Mouse (Mus musculus): ENCODE measurements around the gene Tceal9.
"Not testable (repeated sequence)": the region's sequence is repeated elsewhere in the genome, so short reads cannot be mapped to it uniquely, and the experiment has no call there.

Tceal9 gene

DNA sequence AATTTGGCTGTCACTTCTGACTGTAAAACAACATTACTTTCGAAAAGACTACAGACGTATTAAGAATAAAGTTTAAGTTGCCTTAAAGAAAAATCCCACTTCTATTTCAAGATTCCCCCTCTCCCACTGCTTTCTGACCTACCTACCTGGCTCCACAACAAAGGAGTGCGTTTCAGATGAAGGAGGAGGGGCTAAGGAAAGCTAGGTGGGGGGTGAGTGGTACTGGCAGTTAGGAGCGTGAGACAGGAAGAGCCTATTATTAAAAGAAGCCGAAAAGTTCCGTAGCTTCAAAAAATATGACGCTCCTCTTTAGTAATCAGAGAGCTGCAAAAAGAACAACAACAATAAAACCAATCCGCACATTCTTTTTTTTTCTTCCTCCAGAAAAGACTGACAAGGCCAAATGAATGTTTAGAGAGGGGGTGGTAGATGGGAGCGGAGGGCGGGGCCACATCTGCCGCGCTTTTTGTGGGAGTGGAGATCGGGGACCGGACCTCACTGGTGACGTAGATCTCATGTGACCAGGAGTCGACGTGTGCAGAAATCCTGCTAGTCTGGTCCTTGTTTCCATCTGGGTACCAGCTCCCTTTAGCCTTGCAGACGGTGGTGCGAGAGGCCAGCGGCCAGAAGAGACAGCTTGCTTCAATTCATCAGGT, at the start of gene Tceal9:
Gene Tceal9 (plus strand): TSS at position 506 of the 656 bp plus-strand sequence.
- peak; percentile 87 for DNase-seq

DNA sequence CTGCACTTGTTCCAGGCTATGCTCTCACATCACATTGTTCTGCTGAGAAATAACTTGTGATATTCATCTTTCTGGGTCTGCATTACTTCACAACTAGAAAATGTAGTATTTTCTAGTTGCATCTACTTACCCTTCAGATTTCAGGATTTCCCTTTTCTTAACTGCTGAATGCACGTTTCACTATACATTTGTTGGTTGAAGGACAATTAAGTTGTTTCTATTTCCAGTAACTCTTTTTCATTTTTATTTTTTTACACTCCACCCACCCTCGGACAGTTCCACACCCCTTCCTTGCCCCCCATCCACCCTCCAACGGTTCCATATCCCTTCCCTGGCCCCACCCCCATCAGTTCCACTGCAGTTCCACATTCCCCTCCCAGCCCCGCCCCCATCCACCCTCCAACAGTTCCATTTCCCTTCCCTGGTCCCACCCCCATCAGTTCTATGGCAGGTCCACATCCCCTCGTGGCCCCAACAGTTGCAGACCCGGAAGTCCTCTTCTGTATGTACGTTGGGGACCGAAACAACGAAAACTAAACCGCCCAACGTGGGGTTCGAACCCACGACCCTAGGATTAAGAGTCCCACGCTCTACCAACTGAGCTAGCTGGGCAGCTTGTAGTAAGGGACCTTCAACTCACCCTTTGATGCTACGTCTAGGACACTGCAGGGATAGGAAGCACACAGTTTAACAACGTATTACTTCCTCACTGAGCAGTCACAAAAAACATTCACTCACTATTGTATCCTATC, 49.5 kb upstream of the Tceal9 start:
- DNase-seq = no peak

DNA sequence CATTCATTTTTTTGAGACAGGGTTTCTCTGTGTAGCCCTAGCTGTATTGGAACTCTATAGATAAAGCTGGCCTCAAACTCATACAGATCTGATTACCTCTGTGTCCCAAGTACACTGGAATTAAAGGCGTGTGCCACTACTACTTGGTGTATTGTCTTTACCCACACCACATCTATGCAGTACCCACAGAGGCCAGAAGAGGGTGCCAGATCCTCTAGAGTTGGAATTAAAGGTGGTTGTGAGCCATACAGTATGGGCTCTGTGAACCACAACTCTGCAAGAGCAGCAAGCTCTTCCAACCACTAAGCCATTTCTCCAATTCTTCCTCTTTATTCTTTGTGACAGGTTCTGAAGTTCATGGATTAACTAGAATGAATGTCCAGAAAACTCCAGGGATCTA, 48.0 kb upstream of the Tceal9 start:
- DNase-seq = peak; percentile 69

DNA sequence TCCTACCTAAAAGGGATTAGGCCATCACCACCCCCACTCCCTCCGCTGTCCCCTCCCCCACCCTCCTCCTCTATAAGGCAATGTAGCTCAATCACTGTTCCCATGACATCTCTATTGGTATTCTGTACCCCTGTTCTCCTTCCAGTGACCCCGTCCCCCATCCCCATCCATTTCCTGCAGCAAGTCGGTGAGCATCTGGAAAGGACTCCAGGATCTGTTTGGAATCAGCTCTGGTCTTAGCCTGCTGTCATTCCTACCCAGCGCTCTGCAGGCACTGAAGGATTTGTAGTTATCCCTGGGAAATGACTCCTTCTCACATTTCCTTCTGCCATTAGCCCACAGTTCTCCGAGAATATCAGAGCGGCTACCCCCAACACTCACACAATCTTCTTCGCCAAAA, 41.6 kb upstream of the Tceal9 start:
- DNase-seq = no peak

DNA sequence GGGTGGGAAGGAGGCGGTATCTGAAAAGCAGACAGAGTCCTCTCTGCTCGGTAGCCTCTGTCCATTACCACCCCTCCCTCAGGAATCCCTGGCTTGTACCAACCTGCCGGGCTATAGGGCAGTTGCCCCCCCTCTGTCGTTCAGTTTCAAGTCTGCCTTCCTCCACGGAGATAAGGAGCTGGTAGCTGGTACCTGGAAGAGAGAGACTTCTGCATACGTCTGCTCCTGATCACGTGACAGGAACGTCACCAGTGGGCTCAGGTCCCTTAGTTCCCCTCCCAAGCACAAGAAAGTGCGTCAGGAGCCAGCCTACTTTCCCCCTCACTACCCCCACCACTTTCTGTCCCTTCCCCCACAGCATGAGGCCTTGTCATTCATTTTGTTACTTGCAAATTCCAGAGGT, 41.2 kb upstream of the Tceal9 start, which contains the start of gene Tceal5:
Gene Tceal5 (minus strand): TSS at position 213 of the 403 bp plus-strand sequence.
- peak; percentile 12 for DNase-seq

DNA sequence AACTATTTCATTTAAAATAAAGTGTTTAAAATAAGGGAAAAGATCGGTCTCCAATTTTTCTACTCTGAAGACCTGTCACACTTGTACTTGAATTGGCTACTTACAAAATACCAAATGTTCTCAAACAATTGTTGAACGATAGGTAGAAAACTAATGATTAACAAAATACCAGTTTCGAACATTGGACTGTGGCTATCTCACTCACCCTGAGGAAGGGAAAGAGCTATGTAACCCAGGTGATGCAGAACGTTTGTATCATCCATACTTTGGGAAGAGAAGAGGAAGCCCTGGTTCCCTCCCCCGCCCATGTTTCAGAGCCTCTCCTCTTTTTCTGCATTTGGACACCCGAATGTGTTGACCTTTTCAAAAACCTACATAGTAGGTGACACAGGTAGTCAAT, 40.5 kb upstream of the Tceal9 start:
- no peak for DNase-seq

DNA sequence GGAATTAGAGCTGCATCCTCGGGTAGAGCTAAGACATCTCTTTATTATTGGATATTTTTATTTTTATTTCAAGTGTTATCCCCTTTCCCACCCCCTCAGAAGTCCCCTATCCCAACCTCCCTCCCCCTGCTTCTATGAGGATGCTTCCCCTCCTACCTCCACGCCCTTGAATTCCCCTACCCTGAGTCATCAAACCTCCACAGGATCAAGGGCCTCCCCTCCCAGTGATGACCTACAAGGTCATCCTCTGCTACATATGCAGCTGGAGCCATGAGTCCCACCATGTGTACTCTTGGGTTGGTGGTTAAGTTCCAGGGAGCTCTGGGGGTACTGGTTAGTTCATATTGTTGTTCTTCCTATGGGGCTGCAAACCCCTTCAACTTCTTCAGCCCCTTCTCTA, 31.5 kb upstream of the Tceal9 start:
- DNase-seq = no peak

DNA sequence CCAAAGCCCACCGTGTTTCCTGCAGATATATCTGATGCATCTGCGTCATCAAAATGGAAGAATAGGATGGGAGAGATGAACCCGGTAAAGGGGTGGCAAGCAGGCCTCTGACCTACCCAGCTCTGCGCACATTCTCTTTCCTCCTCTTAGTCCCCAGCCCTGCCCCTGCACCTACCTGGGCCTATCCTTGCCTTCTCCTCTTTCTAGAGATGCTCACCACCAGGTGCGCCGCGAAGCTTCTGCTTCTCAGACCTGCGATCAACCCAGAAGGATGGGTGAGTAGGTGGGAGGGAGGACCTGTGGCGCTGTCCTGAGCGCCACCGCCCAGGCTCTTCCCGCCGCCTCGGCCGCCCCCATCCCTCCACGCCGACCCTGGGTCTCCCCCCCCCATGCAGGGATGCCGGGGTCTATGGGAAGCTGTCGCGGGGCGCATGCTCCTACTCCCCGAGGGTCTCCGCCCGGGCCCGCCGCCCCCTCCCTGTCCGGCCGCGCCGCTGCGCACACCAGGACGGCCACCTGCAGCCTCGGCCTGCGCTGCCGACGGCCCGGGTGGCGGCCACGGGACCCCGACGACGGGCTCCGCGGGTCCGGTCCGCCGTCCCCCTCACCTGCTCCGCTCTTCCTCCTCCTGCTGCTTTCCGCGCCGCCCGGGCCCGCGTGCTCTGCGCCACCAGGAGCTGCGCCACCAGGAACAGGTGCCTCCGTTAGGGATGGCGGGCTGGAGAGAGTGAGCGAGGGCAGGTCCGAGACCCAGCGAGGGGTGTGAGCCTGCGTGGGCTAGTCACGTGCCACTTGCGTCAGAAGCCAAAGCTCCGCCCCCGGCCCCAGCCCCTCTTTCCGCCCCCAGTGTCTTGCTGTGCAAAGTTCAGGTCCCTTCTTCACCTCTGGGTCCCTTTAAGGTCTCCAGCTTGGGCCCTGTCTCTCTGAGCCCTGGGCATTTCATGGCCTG, 29.9 kb upstream of the Tceal9 start, which contains the start of the genes Tceal7 and Bex1:
Gene Tceal7 (plus strand): TSS at position 51 of the 949 bp plus-strand sequence.
Gene Bex1 (minus strand): TSS at position 785 of the 949 bp plus-strand sequence.
- DNase-seq = not testable (repeated sequence)

DNA sequence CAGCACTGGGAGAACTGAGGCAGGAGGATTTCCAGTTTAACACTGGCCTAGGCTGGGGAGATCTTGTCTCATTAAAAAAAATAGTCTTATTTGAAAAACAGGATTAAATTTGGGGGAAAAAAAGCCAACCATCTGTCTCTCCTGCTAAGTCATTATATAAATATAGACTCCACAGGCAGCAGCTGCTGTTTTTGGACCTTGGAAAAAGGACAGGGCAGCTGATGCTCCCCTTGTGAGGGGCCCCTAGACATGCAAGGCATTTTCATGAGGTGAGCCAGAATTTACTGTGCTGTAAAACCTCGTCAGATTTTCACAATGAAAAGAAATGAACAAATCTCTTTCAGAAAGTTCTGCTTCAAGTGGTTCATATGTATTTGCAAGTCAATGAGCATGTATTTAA, 28.6 kb upstream of the Tceal9 start:
- DNase-seq = no peak

DNA sequence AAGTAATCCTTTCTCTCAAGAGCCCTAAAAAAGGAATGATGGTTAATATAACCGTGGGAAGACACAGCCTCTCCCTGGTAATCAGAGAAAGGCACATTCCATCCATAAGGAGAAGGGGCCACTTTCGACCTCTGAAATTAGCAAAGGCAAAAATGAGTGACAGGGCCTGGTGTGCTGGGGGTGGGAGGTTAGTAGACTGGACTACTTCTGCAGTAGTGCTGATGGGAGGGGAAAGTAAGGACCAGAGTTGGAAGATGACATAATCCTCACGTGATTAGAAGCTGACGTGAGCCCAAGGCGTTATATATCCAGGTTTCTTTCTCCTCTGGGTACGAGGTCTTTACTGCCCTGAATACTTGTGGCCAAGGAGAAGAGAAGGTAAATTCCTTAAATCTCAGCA, 21.2 kb upstream of the Tceal9 start:
- DNase-seq = no peak

DNA sequence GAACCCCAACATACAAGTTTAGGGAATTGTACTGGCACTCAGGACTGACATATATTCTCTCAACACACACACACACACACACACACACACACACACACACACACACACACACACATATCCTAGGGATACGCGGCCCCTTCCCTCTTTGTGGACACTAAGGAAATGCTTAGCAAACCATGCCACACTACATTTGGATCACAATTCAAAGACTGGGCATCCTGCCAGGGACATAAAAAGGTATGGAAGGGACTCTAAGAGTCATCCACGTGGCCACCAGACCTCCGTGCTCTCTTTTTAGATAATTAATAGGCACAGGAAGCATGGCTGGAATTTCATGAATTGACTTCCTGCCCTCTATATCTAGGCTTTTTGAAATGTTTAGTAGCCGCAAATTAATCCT, 17.1 kb upstream of the Tceal9 start:
- no peak for DNase-seq

DNA sequence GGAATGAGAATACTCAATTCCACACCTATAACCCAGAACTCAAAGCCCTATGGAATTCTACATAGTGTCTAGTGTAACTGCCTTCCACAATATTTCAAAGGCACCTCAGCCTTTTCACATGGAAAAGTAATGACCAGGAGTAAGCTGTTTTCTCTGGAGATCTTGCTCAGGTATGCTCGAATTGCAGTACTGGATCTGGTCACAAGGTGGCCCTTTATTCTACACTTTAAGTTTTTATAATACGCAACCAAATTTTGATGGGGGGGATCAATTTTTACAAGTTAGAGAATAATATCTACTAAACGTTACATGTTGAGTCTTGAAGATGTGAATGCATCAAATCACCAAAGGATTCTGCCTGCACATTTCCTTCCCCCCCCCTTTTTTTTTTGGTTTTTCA, 6.8 kb upstream of the Tceal9 start:
- peak; percentile 71 for DNase-seq

DNA sequence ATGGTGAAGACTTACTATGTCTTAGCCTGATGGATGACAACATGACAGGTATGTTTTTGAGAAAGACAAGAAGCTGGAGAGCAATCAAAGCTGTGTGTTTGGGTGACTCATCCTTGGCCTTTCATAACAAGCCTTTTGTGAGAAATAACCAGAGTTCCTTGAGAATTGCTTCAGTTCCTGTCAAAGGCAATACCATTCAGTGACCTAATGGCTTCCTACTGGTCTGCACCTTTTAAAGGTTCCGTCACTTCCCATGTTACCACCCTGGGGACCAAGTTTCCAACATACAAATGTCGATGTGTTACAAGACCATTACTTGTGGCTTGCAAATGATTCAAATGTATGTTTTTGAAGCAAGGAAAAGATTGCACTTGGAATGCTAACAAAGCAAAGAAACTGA, 1.7 kb upstream of the Tceal9 start:
- no peak for DNase-seq

DNA sequence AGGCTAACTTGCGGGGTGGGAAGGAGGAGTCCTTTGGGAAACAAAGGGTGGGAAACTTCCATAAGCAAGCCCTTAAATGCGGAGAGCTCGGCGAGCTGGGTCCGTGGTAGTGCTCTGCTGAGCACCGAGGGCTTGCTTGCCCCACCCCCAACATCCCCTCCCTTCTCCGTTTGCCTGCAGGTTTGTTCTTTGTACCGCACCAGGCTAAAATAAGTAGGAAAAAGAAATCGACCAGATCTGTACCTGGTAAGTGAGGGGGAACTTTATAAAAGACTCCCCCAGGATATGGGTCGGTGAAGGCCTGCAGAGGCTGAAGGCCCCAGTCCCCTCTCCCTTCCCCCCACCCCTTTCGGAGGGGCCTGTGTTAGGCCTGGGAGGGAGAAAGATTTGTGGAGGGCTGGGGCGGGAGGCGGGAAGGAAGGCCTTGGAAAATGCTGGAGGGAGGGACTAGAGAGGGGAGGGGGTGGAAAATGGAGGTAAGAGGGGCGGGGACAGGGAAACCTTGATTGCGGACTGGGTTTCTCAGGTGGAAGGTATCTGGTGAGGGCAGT, 717 bp downstream of the Tceal9 start:
- peak; percentile 22 for DNase-seq

DNA sequence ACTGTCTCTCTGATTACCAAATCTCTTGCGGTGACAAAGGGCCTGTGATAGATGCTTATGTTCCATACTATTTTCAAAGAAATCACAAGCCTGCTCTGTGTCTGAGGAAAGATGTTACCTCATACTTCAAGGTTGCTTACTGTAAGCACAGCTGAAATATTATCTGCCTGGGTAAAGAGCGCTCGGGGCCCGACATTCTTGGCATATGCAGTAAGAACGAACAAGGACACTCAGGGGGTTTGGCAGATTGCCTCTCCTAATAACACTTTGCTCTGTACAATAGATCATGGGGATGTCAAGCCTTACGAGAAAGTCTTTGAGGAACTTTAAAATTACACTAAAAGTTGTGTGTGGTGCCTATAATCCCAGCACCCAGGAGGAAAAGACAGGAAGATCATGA, 3.9 kb downstream of the Tceal9 start:
- DNase-seq = peak; percentile 62

DNA sequence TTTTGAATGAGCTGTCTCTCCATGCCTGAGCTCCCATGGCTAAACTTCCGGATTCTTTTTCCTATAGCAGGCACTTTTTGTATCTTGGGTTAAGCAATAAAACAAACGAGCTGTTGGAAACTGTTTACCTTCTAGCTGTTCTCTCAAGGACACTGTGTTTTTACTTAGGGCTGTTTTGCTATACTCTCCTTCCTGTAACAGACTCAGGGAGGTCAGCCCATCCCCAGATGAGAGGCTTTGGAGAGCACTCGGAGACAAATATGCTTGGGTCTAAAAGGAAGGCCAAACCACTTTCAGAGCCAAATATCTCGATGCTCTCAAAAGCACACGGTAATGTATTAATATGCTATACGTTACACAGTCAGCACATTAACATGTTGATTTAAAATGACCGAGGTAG, 4.8 kb downstream of the Tceal9 start:
- peak; percentile 54 for DNase-seq

DNA sequence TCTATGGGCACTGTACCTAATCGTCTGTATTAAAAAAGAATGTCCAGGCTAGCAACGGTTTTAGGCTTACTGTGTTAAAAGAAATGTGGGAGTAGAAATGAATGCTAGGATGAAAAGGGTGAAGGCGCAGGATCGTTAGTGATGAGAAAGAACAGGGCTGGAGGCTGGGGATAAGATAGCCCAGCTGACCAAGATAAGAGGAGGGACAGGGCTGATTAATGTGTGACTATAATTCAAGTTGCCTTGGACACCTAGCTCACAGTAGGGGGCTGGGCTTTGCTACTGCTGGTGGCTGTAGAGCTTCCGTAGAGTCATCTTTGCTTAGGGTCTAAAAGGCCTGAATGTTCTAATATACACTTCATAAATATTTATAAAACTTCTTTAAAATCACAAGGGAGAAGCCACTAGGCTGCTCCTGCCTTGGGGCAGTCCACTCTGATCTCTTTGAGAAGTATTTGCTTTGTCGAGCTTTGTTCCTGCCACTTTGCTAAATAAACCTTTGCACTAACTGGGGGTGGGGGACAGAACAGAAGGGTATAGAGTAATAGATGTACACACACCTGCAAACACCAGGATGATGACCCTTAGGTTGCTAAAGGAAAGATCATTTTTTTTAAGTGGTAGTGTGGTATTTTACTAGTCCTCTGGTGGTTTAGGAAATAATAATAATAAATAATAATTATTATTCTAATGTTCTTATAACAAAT, 7.3 kb downstream of the Tceal9 start:
- no peak for DNase-seq

DNA sequence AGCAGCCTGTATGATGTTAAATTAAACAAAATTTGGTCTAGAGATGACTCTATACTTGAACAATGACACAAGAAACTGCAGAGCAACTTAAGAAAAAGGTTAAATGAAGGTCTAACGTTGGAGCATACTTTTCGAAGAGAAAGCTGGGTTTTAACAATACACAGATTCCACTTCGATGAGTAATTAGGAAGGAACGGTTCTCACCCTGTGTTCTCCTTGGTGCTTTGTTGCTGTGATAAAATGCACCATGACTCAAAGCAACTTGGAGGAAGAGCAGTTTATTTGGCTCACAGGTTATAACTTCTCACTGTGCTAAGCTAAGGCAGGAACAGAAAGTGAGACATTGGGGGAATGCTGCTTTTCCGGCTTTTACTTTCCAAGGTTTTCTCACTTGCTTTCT, 22.8 kb downstream of the Tceal9 start:
- DNase-seq = no peak

DNA sequence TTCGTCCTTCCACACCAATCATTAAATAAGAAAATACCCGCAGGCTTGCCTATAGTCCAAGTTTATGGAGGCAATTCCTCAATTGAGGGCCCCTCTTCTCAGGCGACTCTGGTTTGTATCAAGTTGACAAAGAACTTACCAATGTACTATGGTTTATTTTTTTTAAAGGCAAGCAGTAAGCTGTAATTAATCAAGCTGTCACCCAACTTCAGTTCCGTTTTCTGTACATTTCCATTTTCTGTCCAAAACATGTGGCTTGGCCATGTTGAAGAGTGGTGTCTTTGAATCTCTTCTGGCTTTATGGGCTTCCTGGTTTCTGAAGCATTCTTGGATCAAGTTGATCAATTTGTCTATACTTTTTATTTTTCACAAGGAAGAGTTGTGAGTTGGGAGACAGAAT, 23.3 kb downstream of the Tceal9 start:
- DNase-seq = no peak

DNA sequence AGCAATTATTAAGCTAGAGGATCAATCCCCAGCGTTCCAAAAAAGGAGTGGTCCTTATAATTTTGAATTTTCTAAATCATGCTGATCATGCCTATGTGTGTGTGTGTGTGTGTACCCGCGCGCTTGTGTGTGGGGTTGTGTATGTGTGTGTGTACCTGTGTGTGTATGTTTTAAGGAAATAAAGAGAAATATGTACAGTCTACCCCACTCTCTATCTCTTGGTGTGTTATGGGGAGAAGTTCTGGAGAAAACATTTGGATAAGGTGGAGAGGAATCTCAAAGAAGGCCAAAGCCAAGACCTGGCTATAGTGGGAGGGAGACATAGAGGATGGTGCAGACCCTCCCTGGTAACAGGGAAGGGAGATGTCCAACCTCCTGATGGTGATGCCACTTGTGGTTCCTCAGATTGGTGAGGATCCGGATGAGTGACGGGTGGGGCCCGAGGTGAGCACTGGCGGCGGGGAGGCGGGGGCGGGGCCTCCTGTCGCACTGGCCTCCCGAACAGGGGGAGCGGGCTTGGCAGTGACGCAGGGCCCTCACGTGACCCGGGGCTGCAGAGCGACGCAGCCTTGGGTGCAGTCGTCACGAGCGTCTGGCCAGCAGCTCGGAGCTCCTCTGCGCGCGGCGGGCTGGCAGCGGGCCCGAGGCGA, 25.0 kb downstream of the Tceal9 start, which contains the start of gene Bex3:
Gene Bex3 (plus strand): TSS at position 511 of the 650 bp plus-strand sequence.
- DNase-seq = peak; percentile 53

DNA sequence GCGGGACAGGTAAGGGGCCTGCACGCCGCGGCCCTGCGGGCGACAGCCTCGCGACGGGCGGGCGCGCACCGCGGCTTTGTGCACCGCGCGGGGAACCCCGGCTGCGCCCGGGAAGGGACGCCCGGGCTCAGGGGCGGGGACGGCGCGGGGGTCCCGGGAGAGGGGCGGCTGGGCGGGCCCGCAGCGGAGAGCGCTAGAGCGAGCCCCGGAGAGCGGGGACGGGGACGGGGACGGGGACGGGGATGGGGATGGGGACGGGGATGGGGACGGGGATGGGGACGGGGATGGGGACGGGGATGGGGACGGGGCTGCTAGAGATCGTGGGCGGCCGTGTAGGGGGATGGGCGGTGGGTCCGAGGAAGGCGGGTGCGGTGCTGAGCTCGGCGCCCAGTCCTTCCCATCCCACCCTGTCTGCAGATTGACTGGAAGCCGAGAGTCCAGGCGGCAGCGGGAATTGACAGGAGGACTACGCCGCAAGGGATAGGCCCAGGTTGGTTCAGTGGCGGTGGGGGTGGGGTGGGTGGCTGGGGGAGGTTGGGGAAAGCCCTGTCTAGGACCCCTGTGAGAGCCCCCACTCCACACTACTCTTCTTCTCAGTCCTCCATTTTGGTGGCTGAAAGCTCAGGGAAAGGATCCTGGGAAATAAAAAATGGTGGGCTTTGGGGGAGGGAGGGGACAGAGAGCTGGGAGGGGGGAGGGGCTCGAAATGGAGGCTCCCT, 25.7 kb downstream of the Tceal9 start:
- not testable (repeated sequence) for DNase-seq

Data from lung, postnatal 36 days (tissue).